Mouse (Mus musculus) mouse embryonic stem cell (cell line): ENCODE data around the gene Gm20388.

Source experiments
- in situ Hi-C, 2 experiments: fragments of 300-500 bp; cut with MboI; formaldehyde crosslinking; loops; 1 replicate in 1 of 2; 3 replicates in 1 of 2; pipeline ENCODE4 v1.14.3; 2019 to 2020; ENCODE audit warnings: low sequenced_read_pairs in 2 of 2, low pct_unique_long_range_greater_than_20kb in 1 of 2, mixed read lengths in 1 of 2; ENCODE audit not compliant: unreplicated experiment in 1 of 2

Gm20388 gene

GRCm38 (mm10) chr8:122171823-122172222 lies 2261.2 kb downstream of the Gm20388 start:
- in situ Hi-C loops: no loop called here

GRCm38 (mm10) chr8:122174133-122174930 lies 2263.7 kb downstream of the Gm20388 start:
- in situ Hi-C loops: no loop called here

DNA sequence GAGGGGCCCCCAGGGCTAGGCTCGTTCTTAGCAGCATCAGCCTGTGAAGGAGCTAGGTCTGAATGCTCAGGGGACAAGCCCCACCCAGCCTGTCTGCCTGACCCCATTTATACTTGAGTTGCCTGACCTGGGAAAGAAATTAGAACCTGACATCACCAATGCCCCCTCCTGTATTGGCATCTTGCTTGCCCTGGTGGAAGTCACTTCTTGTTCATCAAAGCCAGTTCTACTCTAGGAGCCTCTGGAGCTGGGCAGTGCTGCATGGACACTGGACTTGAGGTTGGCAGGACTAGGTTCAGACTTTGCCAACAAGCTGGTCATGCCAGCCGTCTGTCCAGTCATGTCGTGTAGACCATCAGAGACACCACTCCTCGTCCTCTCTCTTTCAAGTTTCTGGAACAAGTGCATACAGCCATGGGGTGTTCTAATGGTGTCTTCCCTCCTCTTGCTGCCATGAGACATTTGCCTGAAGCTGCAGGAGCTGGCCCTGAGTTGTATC lies 2267.8 kb downstream of the Gm20388 start:
- in situ Hi-C loops: no loop called here

DNA sequence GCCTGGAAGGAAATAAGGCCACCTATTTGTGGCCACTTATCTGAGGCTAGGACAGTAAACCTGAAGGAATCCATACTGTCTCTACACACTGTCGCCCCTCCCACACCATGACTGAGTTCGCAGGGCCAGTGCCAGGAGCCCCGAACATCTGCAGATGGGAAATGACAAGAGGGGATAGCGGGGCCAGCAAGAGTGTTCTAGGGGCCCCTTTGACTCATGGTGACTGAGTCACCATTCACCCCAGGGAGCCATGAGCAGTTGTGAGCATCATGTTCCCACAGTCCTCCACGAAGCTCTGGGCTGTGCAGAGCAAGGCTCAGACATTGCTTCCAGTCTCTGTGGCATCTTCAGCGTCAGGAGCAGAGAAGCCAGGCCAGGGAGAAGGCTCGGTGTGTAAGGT lies 2268.7 kb downstream of the Gm20388 start:
- in situ Hi-C loops: no loop called here

GRCm38 (mm10) chr8:122180116-122180515 lies 2269.5 kb downstream of the Gm20388 start:
- in situ Hi-C loops: no loop called here

- in situ Hi-C loops: no loop called here
Measured at GRCm38 (mm10) chr8:122181414-122181813, 2270.8 kb downstream of the Gm20388 start.

DNA sequence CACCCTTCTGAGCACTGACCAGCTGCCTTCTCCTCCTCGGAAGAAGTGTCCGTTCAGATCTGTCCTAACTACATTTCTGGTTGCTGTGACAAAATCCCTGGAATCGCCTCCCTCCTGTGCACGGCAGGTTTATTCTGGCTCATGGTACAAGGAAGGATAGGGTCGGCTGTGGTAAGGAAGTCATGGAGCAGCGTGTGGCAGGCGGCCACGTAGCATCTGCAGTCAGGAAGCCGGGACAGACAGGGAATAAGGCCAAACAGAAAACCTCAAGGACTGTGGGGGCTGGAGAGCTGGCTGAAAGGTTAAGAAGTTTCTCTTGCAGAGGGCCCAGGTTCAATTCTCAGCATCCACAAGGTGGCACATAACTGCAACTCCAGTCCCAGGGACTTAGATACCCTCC lies 2271.3 kb downstream of the Gm20388 start:
- in situ Hi-C loops: no loop called here

DNA sequence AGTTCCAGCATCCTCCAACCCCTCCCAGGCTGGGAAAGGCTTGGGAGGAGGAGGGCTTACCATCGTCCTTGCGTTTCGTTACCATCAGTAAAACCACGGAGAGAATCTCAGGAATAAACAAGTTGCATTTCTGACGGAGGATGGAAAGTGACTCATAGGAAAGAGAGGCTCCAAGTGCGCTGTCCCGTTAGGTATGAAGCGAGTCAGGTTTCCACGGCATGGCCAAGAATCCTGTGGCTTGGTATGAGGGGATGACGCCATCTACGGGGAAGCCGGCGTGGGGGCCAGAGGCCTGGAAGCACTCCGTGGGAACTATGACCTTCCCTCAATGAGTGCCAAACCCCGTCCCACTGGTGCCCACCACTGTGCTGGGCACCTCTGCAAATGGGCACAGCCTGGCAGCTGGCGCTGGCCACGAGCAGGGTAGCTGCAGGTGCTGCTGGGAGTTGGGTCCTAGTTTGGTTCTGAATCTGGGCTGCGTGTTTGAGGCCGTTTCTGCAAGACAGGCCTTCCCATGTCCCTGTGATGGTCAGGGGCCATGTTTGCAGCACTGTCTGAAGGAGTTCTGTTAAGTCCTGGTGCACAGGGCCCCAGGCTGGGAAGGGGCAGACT lies 2275.8 kb downstream of the Gm20388 start:
- in situ Hi-C loops: no loop called here

GRCm38 (mm10) chr8:122187271-122187670 lies 2276.6 kb downstream of the Gm20388 start:
- in situ Hi-C loops: no loop called here

DNA sequence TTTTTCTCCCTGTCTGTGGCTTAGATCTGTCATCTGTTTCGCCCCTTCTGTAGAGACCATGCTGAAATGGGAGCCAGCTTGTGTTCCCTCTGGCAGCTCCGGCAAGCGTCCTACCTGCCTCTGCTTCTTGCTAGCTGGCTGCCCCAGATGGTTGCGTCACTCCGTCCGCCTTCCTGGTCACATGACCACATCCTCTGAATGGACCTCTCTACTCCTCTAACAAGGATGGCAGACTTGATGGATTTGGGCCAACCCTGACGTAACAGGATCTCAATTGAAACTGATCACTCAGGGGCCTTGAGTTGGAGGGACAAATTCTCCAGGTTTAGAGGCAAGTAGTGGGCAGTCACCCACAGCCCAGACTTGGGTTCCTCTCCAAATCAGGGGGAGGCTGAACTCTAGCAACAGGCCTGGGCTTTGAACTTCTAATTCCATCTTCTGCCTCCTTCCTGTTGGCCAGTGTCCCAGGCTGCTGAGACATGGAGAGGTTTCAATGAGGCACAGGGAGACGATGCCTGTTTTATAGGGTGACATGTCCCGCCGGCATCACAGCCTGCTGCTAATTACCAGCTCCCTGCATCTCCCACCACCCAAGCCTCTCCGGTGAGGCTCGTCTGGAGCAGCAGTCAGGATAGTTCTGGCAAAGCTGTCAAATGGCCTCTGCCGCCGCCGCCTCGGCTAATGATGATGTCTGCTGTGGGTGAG lies 2279.9 kb downstream of the Gm20388 start:
- in situ Hi-C loops: no loop called here

DNA sequence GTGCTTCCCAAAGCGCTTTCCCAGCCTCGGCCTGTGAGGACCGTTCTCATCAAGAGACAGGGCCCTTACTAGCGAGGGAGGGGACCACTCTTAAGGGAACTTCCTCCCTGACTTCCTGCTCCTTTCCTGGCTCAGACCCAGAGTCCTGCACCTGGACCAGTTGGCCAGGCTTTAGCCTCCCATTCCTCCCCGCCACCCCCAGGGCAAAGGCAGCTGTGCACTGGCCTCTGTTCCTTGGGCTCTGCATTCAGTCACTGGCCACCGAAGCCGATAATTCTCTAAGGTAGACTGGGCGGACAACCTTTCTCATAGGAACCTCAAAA lies 2280.4 kb downstream of the Gm20388 start:
- in situ Hi-C loops: no loop called here

GRCm38 (mm10) chr8:122192771-122193170 lies 2282.1 kb downstream of the Gm20388 start:
- in situ Hi-C loops: no loop called here

GRCm38 (mm10) chr8:122193521-122193920 lies 2282.9 kb downstream of the Gm20388 start:
- in situ Hi-C loops: no loop called here

- in situ Hi-C loops: no loop called here
Measured at GRCm38 (mm10) chr8:122194396-122194795, 2283.8 kb downstream of the Gm20388 start.

DNA sequence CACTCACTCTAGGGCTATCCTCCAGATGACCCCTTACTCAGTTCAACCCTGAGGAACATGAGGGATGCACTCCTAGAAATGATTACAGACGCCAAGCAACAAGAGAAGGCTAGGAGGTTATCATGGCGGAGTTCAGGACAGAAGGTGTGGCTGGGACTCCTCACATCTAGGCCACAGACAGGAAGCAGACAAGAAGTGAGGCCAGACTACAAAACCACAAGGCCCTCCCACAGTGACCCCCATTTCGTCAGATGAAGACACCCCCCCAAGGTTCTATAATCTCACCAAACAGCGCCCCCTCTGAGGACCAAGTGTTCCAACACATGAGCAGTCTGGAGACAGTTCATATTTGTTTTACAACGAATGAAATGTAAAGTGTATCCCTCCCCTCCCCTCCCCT lies 2286.7 kb downstream of the Gm20388 start:
- in situ Hi-C loops: no loop called here

GRCm38 (mm10) chr8:122198378-122199025 lies 2287.9 kb downstream of the Gm20388 start:
- in situ Hi-C loops: no loop called here

GRCm38 (mm10) chr8:122199191-122199590 lies 2288.6 kb downstream of the Gm20388 start:
- in situ Hi-C loops: no loop called here

DNA sequence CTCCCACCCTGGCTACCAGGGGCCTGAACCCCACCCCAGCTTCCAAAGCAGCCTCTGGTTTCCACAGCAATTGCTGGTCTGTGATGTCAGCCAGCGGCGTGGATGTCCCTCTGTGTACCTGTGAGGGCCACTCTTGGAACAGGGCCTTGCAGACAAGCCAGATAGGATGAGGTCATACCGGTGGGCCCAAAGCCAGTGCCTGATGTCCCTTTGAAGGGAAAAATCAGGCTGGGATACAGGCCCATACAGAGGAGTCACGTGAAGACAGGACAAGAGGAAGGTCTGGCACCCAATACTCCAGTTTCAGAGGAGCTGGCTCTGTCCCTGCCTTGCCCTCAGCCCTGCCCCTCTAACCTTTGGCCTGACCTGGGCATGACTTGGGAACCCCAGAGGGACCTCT lies 2289.2 kb downstream of the Gm20388 start:
- in situ Hi-C loops: no loop called here

DNA sequence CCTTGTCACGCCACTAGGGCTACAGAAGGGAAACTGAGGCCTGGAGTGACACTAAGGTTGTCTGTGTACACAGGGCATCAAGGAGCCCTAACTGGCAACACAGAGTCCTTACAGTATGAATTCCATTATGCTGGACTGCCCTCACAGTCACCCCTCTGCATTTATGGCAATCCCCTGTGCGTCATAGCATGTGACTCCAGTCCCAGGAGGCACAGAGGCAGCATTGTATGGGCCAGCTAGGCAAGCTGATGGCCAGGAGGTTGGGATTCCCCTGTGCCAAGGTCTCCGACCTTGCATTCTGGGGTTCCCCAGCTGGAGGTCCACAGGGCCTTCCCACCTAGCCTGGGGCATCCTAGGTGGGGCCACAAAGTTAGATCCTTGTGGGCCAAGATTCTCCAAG lies 2300.9 kb downstream of the Gm20388 start:
- in situ Hi-C loops: no loop called here
